Mouse (Mus musculus) left cerebral cortex, postnatal 14 days (tissue): Measurements from ENCODE around the gene Map2k4. TPM values are rescaled to one million over a fixed set of nuclear protein-coding genes. Genes with fewer than 3 reads are reported as not detected.

Source experiments
- DNase-seq, 2 experiments: peaks; one replicate each; pipeline ENCODE4 v3.0.0; 2021 to 2022; ENCODE audit warnings: low spot score in 2 of 2, mixed read lengths in 1 of 2
- intact Hi-C: fragments of 180-260 bp; cut with DNase I; formaldehyde crosslinking; loops from one replicate; pipeline ENCODE4 v1.15.1; 2025
- long read RNA-seq, 2 experiments: library from polyadenylated mRNA; stranded (forward); transcript quantifications; one replicate each; pipeline ENCODE4 v2.0.0; 2021
- total RNA-seq, 2 experiments: library from RNA; stranded (reverse); gene quantifications; 2 replicates each; pipeline ENCODE4 v1.2.3; 2021

Gene Map2k4
- 100 to 1,000 TPM; 201 to 202 TPM for total RNA-seq
- long read RNA-seq, experiment 1, transcript Map2k4-201 (11 exons, 3,695 nt), result major isoform, 22 of 99 reads
- long read RNA-seq, experiment 1, partial matches to known transcripts, result 5 of 99 reads
- long read RNA-seq, experiment 1, other reads (novel, unspliced or antisense), result 72 of 99 reads
- long read RNA-seq, experiment 2, transcript Map2k4-201 (11 exons, 3,695 nt), result major isoform, 20 of 87 reads
- long read RNA-seq, experiment 2, partial matches to known transcripts, result 11 of 87 reads
- long read RNA-seq, experiment 2, other reads (novel, unspliced or antisense), result 56 of 87 reads

- intact Hi-C loops, result loop anchor here (10.0 kb wide), 1 partner anchor 63 kb away; no protein-coding TSS in a partner anchor
- DNase-seq, result peak; percentile 78 to 92
Measured at GRCm38 (mm10) chr11:65788154-65788553, at the start of gene Map2k4. Gene Map2k4 (minus strand): TSS chr11:65788297.

- intact Hi-C loops, result loop anchor here (10.0 kb wide), 2 partner anchors 700 to 1050 kb away; partner anchors contain the start of gene Shisa6
- DNase-seq, result no peak
Measured at GRCm38 (mm10) chr11:65824556-65824955, 36.5 kb upstream of the Map2k4 start.

- DNase-seq, result peak; percentile 81 to 83
- intact Hi-C loops, result loop anchor here (10.0 kb wide), 2 partner anchors 704 to 1054 kb away; partner anchors contain the start of gene Shisa6
Measured at GRCm38 (mm10) chr11:65820877-65821276, 32.8 kb upstream of the Map2k4 start.

- DNase-seq, result peak; percentile 22 to 32
- intact Hi-C loops, result loop anchor here (10.0 kb wide), 2 partner anchors 705 to 1055 kb away; partner anchors contain the start of gene Shisa6
Measured at GRCm38 (mm10) chr11:65820280-65820679, 32.2 kb upstream of the Map2k4 start.

DNA sequence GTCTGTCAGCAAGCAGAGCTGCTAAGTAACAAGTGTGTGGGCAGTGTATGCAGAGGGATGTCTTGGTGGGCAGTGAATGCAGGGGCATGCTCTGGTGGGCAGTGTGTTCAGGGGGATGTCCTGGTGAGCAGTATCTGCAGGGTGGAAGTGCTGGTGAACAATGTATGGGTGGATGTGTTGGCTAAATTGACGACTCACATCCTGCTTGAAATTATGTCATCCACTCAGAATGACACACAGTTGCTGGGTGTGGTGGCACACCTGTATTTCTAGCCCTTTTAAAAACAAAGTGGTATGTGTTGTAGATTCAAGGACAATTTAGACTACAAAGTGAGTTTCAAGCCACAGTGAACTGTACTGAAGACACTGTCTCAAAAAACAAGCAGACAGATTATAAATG lies 30.1 kb upstream of the Map2k4 start:
- no peak for DNase-seq
- intact Hi-C loops, result no loop called here

DNA sequence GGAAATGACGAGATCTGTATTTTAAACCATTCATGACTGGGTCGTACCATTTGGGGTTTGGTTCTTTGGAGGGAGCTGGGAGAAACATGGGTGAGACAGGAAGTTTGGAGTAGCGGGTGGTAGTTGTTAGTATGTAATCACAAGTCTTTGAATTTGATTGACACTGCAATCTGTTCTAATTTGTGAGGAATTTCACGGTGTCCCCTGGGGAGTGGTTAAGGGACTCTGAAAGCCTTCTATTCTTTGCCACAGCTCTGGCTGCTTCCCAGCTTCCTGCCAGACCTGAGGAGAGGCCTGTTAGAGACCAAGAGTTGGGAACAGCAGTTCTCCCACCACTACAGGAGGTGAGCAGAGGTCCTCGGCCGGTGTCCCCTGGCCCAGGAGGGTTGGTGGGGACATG lies 28.1 kb upstream of the Map2k4 start:
- intact Hi-C loops, result no loop called here
- no peak for DNase-seq

DNA sequence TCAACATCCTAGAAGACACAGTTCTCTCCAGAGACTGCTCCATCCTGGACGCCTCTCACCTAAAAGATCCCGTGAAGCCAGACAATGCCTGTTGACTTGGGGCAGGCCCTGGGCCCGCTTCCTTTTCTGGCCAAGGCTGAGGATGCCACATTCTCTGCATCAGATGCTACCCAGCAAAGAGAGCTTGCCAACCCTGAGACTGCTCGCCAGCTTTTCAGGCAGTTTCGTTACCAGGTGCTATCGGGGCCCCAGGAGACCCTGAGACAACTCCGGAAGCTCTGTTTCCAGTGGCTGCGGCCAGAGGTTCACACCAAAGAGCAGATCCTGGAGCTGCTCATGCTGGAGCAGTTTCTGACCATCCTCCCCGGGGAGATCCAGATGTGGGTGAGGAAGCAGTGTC lies 26.3 kb upstream of the Map2k4 start:
- intact Hi-C loops, result no loop called here

GRCm38 (mm10) chr11:65812088-65812487 lies 24.0 kb upstream of the Map2k4 start:
- intact Hi-C loops, result no loop called here
- DNase-seq, result no peak

More for the DNA sequence above, 26.3 kb upstream of the Map2k4 start:
- no peak for DNase-seq

DNA sequence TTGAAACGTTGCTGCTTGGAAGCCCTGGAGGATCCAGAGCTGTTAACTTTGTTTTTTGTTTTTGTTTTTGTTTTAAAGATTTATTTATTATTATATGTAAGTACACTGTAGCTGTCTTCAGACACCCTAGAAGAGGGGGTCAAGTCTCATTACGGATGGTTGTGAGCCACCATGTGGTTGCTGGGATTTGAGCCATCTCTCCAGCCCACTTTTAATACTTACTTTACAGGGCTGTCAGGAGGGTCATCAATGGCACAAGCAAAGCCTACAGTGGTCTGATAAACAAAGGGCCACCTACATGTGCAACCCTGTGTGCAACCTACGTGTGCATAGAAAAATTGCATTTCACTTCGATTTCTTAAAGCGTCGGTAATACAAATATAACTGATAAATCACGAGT lies 19.5 kb upstream of the Map2k4 start:
- intact Hi-C loops, result no loop called here

GRCm38 (mm10) chr11:65806909-65807504 lies 18.9 kb upstream of the Map2k4 start, which contains the start of gene Zkscan6:
Gene Zkscan6 (plus strand): TSS chr11:65807175.
- intact Hi-C loops, result no loop called here
- peak; percentile 79 to 81 for DNase-seq

More for the DNA sequence above, 19.5 kb upstream of the Map2k4 start:
- no peak for DNase-seq

GRCm38 (mm10) chr11:65806321-65806904 lies 18.3 kb upstream of the Map2k4 start:
- peak; percentile 28 to 41 for DNase-seq

GRCm38 (mm10) chr11:65801899-65802298 lies 13.8 kb upstream of the Map2k4 start:
- intact Hi-C loops, result no loop called here

More at GRCm38 (mm10) chr11:65806321-65806904, 18.3 kb upstream of the Map2k4 start:
- intact Hi-C loops, result no loop called here

GRCm38 (mm10) chr11:65795896-65796295 lies 7.8 kb upstream of the Map2k4 start:
- no peak for DNase-seq
- intact Hi-C loops, result no loop called here

More at GRCm38 (mm10) chr11:65801899-65802298, 13.8 kb upstream of the Map2k4 start:
- peak; percentile 81 to 86 for DNase-seq

DNA sequence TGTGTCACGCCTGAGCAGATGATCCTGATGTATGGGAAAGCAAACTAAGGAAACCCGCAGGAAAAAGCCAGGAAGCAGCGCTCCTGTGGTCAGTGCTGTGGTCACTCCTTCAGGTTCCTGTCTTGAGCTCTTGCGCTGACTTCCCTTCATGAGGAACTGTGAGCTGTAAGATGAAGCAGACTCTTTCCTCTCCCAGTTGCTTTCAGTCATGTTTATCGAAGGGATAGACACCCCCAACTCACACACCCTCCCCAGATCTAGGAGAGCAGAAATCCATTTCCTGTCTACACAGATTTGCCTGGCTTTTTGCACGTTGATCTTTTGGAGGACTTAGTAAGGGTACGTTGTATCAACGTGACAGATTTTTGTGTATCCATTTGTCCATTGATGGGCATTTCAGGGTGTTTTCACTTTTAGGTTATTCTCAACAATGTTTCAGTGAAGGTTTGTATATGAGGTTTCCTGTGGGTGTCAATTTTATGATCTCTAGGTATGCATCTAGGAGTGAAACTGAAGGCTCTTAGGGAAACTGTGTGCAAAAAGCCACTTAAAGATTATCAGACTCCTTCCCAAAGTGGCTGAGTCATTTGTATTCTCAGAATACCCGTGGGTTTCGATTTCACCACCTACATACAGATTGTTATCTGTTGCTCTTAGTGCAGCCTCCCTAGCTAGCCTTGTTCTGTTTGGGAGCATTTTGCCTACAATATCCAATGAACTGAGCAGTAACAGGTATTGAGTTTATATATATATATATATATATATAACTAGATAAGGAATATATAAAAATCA lies 6.5 kb upstream of the Map2k4 start:
- DNase-seq, result no peak
- intact Hi-C loops, result no loop called here

DNA sequence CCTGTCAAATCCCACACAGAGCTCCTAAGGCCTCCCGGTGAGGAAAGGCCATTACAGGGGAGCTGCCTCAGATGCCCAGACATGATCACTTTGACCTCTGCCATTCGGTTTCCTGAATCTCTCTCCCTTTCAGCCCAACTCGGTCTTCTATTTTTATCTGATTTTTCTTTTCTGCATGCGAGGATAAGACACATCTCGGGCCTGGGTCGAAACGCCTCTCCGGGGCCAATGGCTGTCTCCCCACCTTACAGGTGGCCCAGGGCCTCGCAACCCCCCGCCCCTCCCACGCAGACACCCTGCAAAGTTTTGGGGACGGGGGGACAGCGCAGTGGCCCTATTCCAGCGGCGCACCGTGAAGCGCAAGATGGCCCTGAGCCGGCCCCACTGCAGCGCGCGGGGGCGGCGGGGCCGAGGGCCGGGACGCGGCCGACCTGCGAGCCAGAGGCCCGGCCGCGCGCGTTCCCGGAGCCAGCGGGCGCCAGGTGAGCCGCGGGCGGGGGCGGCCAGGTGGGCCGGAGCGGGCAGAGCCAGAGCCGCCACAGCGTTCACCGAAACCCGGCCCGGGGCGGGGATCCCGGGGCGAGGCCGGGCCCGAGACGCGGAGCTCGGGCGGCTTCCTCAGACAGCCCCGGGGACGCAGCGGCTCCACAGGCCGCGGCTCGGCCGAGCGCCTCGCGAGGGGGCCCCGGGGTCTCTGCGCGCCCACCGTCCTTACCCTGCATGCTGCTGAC lies 511 bp downstream of the Map2k4 start:
- no peak for DNase-seq
- intact Hi-C loops, result loop anchor here (10.0 kb wide), 1 partner anchor 63 kb away; no protein-coding TSS in a partner anchor

- intact Hi-C loops, result loop anchor here (10.0 kb wide), 1 partner anchor 61 kb away; no protein-coding TSS in a partner anchor
- no peak for DNase-seq
Measured at GRCm38 (mm10) chr11:65786160-65786559, 1.9 kb downstream of the Map2k4 start.

- intact Hi-C loops, result loop anchor here (10.0 kb wide), 1 partner anchor 57 kb away; no protein-coding TSS in a partner anchor
- DNase-seq, result no peak
Measured at GRCm38 (mm10) chr11:65781596-65781995, 6.5 kb downstream of the Map2k4 start.

GRCm38 (mm10) chr11:65779578-65779977 lies 8.5 kb downstream of the Map2k4 start:
- no peak for DNase-seq
- intact Hi-C loops, result no loop called here
